Mouse (Mus musculus) liver, embryonic 18 days (tissue): ENCODE measurements around the gene Fam131c. TPM values are rescaled to one million over a fixed set of nuclear protein-coding genes. Genes with fewer than 3 reads are reported as not detected.

Experiments
- polyA plus RNA-seq: library from polyadenylated mRNA; depleted of rRNA; stranded (reverse); fragments of >200 nt; gene quantifications from 2 replicates; pipeline ENCODE4 v1.2.3, GENCODE M21; 2012; rRNA removed

Gene Fam131c
- polyA plus RNA-seq = 0.10 and 0.16 TPM in 2 replicates

GRCm38 (mm10) chr4:141367997-141368791 is at the start of gene Fam131c:
Gene Fam131c (plus strand): TSS chr4:141368220.

GRCm38 (mm10) chr4:141398545-141398944 is 30.5 kb downstream of the Fam131c start, which contains the start of gene Clcnka:
Gene Clcnka (minus strand): TSS chr4:141398724.

GRCm38 (mm10) chr4:141415924-141416323 is 47.9 kb downstream of the Fam131c start, which contains the start of gene Clcnkb:
Gene Clcnkb (minus strand): TSS chr4:141416014.

GRCm38 (mm10) chr4:141420192-141420829 is 52.3 kb downstream of the Fam131c start, which contains the start of gene Hspb7:
Gene Hspb7 (plus strand): TSS chr4:141420779.

Other genes starting within 250 kb of the Fam131c start
- gene Szrd1, start 228.4 kb upstream of the Fam131c start, polyA plus RNA-seq = 17.8 and 19.0 TPM in 2 replicates
- gene Fbxo42, start 220.3 kb upstream of the Fam131c start, polyA plus RNA-seq = 6.6 and 7.7 TPM in 2 replicates
- gene Rsg1, start 154.3 kb upstream of the Fam131c start, polyA plus RNA-seq = 0.46 and 0.48 TPM in 2 replicates
- gene Arhgef19, start 128.7 kb upstream of the Fam131c start, polyA plus RNA-seq = 2.5 and 3.2 TPM in 2 replicates
- gene Epha2, start 67.0 kb upstream of the Fam131c start, polyA plus RNA-seq = 2.1 and 2.2 TPM in 2 replicates
- 0.01 TPM in 1 of 2 replicates, not detected in the other for gene Clcnka, start 30.5 kb downstream of the Fam131c start, polyA plus RNA-seq
- not detected in 2 replicates for gene Clcnkb, start 47.8 kb downstream of the Fam131c start, polyA plus RNA-seq
- 0.14 TPM in 2 replicates for gene Hspb7, start 52.6 kb downstream of the Fam131c start, polyA plus RNA-seq
- gene Srarp, start 67.9 kb downstream of the Fam131c start, polyA plus RNA-seq = not detected in 2 replicates
- 7.9 and 8.9 TPM in 2 replicates for gene Zbtb17, start 76.4 kb downstream of the Fam131c start, polyA plus RNA-seq
- 1.1 and 1.8 TPM in 2 replicates for gene Spen, start 170.4 kb downstream of the Fam131c start, polyA plus RNA-seq
- 1.7 and 1.8 TPM in 2 replicates for gene Fblim1, start 237.9 kb downstream of the Fam131c start, polyA plus RNA-seq